Mouse (Mus musculus) adrenal gland, postnatal 10 days (tissue): ENCODE results near the gene Arhgap31. TPM values are rescaled to one million over a fixed set of nuclear protein-coding genes. Genes with fewer than 3 reads are reported as not detected.
A peak's percentile ranks its signal among the peaks of the same experiment; 100 is the strongest.

Source experiments
- DNase-seq: peaks from one replicate; pipeline ENCODE4 v3.0.0; 2021; ENCODE audit warnings: mixed read lengths
- total RNA-seq, 2 experiments: library from RNA; stranded (reverse); gene quantifications; 2 replicates each; pipeline ENCODE4 v1.2.3; 2021

The Arhgap31 gene
- total RNA-seq, 2 experiments from 2014 or later = 31.6 to 36.3 TPM

GRCm38 (mm10) chr16:38602989-38603804 is 109.9 kb downstream of the Arhgap31 start:
- DNase-seq = peak; percentile 25

GRCm38 (mm10) chr16:38598986-38599680 is 113.9 kb downstream of the Arhgap31 start:
- no peak for DNase-seq

- no peak for DNase-seq
Measured at GRCm38 (mm10) chr16:38596651-38597050, 116.4 kb downstream of the Arhgap31 start.

- DNase-seq = no peak
Measured at GRCm38 (mm10) chr16:38596099-38596498, 117.0 kb downstream of the Arhgap31 start.

- DNase-seq = no peak
Measured at GRCm38 (mm10) chr16:38594435-38594834, 118.6 kb downstream of the Arhgap31 start.

GRCm38 (mm10) chr16:38592946-38593345 is 120.1 kb downstream of the Arhgap31 start:
- no peak for DNase-seq

GRCm38 (mm10) chr16:38592026-38592678 is 120.9 kb downstream of the Arhgap31 start:
- no peak for DNase-seq

GRCm38 (mm10) chr16:38591506-38591905 is 121.6 kb downstream of the Arhgap31 start:
- no peak for DNase-seq

GRCm38 (mm10) chr16:38587572-38587971 is 125.5 kb downstream of the Arhgap31 start:
- no peak for DNase-seq

GRCm38 (mm10) chr16:38587163-38587562 is 125.9 kb downstream of the Arhgap31 start:
- no peak for DNase-seq

GRCm38 (mm10) chr16:38585186-38585585 is 127.9 kb downstream of the Arhgap31 start:
- DNase-seq = no peak

- no peak for DNase-seq
Measured at GRCm38 (mm10) chr16:38584761-38585160, 128.3 kb downstream of the Arhgap31 start.

- no peak for DNase-seq
Measured at GRCm38 (mm10) chr16:38571481-38571880, 141.6 kb downstream of the Arhgap31 start.

- no peak for DNase-seq
Measured at GRCm38 (mm10) chr16:38568192-38568591, 144.9 kb downstream of the Arhgap31 start.

GRCm38 (mm10) chr16:38563516-38563915 is 149.6 kb downstream of the Arhgap31 start:
- no peak for DNase-seq

GRCm38 (mm10) chr16:38562968-38563327 is 150.1 kb downstream of the Arhgap31 start:
- DNase-seq = no peak

- peak; percentile 98 for DNase-seq
Measured at GRCm38 (mm10) chr16:38562131-38562967, 150.7 kb downstream of the Arhgap31 start.

- DNase-seq = no peak
Measured at GRCm38 (mm10) chr16:38558221-38558748, 154.8 kb downstream of the Arhgap31 start, which contains the start of gene Tmem39a. TSS of gene Tmem39a (plus strand) at chr16:38558698.

GRCm38 (mm10) chr16:38555988-38556387 is 157.1 kb downstream of the Arhgap31 start:
- no peak for DNase-seq

- peak; percentile 88 for DNase-seq
Measured at GRCm38 (mm10) chr16:38549479-38550396, 163.3 kb downstream of the Arhgap31 start, which contains the start of gene Poglut1. TSS of gene Poglut1 (minus strand) at chr16:38550258.
